Mouse (Mus musculus) bone marrow, adult 2 months (tissue): ENCODE measurements around the gene F5.

ENCODE experiments used
- CTCF ChIP-seq: fragments of 200-500 bp; IDR thresholded peaks from 2 replicates; pipeline ENCODE4 v1.5.1; 2011; ENCODE audit warnings: low read length, control low read depth; ENCODE audit not compliant: control insufficient read depth, insufficient read depth
- POLR2A ChIP-seq: fragments of 200-500 bp; IDR thresholded peaks from 2 replicates; pipeline ENCODE4 v1.6.1; 2011; ENCODE audit warnings: low read depth, mild to moderate bottlenecking, control low read depth, low read length, borderline replicate concordance; ENCODE audit not compliant: control insufficient read depth

DNA sequence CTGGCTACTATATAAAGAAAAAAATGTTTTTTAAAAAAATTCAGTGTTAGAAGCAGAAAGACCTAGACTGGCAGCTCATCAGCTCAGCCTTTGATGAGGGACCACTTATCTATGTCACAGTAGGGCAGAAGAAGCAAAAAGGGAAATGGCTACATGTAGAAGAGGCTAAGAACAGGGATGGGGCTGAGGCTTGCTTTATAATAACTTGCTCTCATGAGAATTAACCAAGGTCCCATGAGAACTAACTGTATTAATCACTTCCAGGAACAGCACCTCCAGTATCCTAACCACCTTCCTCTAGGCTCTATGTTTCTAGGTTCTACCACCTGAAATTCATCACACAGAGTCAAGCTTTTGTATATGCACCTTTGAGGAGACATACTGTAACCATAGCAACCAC, 25.2 kb downstream of the F5 start:
- no peak for TF ChIP-seq CTCF
- TF ChIP-seq POLR2A = no peak
